Mouse (Mus musculus): ENCODE measurements around the gene Wwox.

DNA sequence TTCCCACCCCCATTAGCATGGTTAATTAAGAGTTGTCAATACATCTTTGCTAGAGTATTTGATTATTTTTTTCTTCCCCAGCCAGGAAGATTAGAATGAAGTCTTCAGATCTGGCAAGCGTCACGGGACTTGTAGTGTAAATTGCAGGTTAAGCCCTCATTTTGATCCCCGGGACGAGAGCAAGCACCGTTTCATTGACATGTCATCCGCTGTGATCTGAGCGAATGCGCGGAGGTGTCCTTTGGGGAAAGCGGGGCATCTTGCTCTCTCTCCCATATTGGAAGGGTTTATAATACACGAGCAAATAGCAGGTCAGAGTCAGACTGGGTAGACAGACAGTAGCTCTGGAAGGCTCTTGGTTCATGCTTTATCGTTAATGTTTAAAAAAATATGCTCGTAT is 123.0 kb downstream of the Wwox start:
- TF ChIP-seq CTCF (IDR thresholded peaks at IDR 0.05) (no peak), EP300 (IDR thresholded peaks at IDR 0.05) (no peak)

Data from lung, postnatal 0 days (tissue).